Mouse (Mus musculus): ENCODE measurements at regions not wholly inside any gene's neighbourhood (a gene's known extent, or its start where the extent isn't known, plus 50 kb on each side); places are given as distances from the start of the nearest gene placed in this dataset.
A peak's percentile ranks its signal among the peaks of the same experiment; 100 is the strongest.

GRCm38 (mm10) chr10:43710886-43711256, 132.8 kb downstream of the Cd24a start:
- no peak for TF ChIP-seq POLR2A (IDR thresholded peaks at IDR 0.05; ENCODE audit: borderline replicate concordance, control insufficient read depth, low read depth, low read length)
- no peak for TF ChIP-seq CTCF (IDR thresholded peaks at IDR 0.05; ENCODE audit: control insufficient read depth, insufficient read depth, low read length)
- peaks cover 3% of the 10 kb centered on the region for H3K4me1 ChIP-seq (ENCODE audit: control insufficient read depth, insufficient read depth, low read length)
- 61% methylated on average over 2 of the region's 2 CpGs for WGBS
- no peak overlapping the region for H3K4me3 ChIP-seq (replicated peaks; ENCODE audit: control insufficient read depth, low read depth, low read length)
- no peak overlapping the region for H3K27ac ChIP-seq (ENCODE audit: control insufficient read depth, insufficient read depth, low read depth, low read length, poor library complexity)

- Histone ChIP-seq H3K4me1 (ENCODE audit: control insufficient read depth, insufficient read depth, low read length) (no peaks in the 10 kb centered on the region; the same call in 1 of the 2 replicates), H3K27ac (ENCODE audit: control insufficient read depth, insufficient read depth, low read depth, low read length, poor library complexity) (no peak overlapping the region), H3K4me3 (replicated peaks; ENCODE audit: control insufficient read depth, low read depth, low read length) (no peak overlapping the region)
- TF ChIP-seq POLR2A (IDR thresholded peaks at IDR 0.05; ENCODE audit: borderline replicate concordance, control insufficient read depth, low read depth, low read length) (no peak), CTCF (IDR thresholded peaks at IDR 0.05; ENCODE audit: control insufficient read depth, insufficient read depth, low read length) (no peak)
These were observed 134.6 kb downstream of the Cd24a start for GRCm38 (mm10) chr10:43712657-43713056.

GRCm38 (mm10) chr10:43718768-43719167, 140.7 kb downstream of the Cd24a start:
- no peak overlapping the region for H3K4me3 ChIP-seq (replicated peaks; ENCODE audit: control insufficient read depth, low read depth, low read length)
- 76% methylated on average over 13 of the region's 13 CpGs for WGBS
- TF ChIP-seq POLR2A (IDR thresholded peaks at IDR 0.05; ENCODE audit: borderline replicate concordance, control insufficient read depth, low read depth, low read length) = no peak
- no peak for TF ChIP-seq CTCF (IDR thresholded peaks at IDR 0.05; ENCODE audit: control insufficient read depth, insufficient read depth, low read length)
- H3K4me1 ChIP-seq (ENCODE audit: control insufficient read depth, insufficient read depth, low read length) = peaks cover 3% of the 10 kb centered on the region
- H3K27ac ChIP-seq (ENCODE audit: control insufficient read depth, insufficient read depth, low read depth, low read length, poor library complexity) = no peak overlapping the region

- no peak overlapping the region for H3K27ac ChIP-seq (ENCODE audit: control insufficient read depth, insufficient read depth, low read depth, low read length, poor library complexity)
- no peak for TF ChIP-seq CTCF (IDR thresholded peaks at IDR 0.05; ENCODE audit: control insufficient read depth, insufficient read depth, low read length)
- no peak for TF ChIP-seq POLR2A (IDR thresholded peaks at IDR 0.05; ENCODE audit: borderline replicate concordance, control insufficient read depth, low read depth, low read length)
- WGBS = 91% methylated on average over 4 of the region's 4 CpGs
These were observed 143.3 kb downstream of the Cd24a start for GRCm38 (mm10) chr10:43721356-43721755.

GRCm38 (mm10) chr10:43722164-43722563, 144.1 kb downstream of the Cd24a start:
- TF ChIP-seq POLR2A (IDR thresholded peaks at IDR 0.05; ENCODE audit: borderline replicate concordance, control insufficient read depth, low read depth, low read length) (no peak), CTCF (IDR thresholded peaks at IDR 0.05; ENCODE audit: control insufficient read depth, insufficient read depth, low read length) (no peak)
- no peak overlapping the region for H3K27ac ChIP-seq (ENCODE audit: control insufficient read depth, insufficient read depth, low read depth, low read length, poor library complexity)
- H3K4me1 ChIP-seq (ENCODE audit: control insufficient read depth, insufficient read depth, low read length) = peaks cover 3% of the 10 kb centered on the region
- H3K4me3 ChIP-seq (replicated peaks; ENCODE audit: control insufficient read depth, low read depth, low read length) = no peak overlapping the region
- 10% methylated on average over 3 of the region's 3 CpGs for WGBS

More at GRCm38 (mm10) chr10:43721356-43721755, 143.3 kb downstream of the Cd24a start:
- peaks cover 3% of the 10 kb centered on the region for H3K4me1 ChIP-seq (ENCODE audit: control insufficient read depth, insufficient read depth, low read length)
- no peak overlapping the region for H3K4me3 ChIP-seq (replicated peaks; ENCODE audit: control insufficient read depth, low read depth, low read length)

GRCm38 (mm10) chr10:43722711-43723614, 144.9 kb downstream of the Cd24a start:
- H3K4me1 ChIP-seq (ENCODE audit: control insufficient read depth, insufficient read depth, low read length) = peaks cover 3% of the 10 kb centered on the region
- peak overlapping the region; percentile 6; the same call in 1 of the 2 replicates for H3K27ac ChIP-seq (ENCODE audit: control insufficient read depth, insufficient read depth, low read depth, low read length, poor library complexity)
- no peak for TF ChIP-seq POLR2A (IDR thresholded peaks at IDR 0.05; ENCODE audit: borderline replicate concordance, control insufficient read depth, low read depth, low read length)
- TF ChIP-seq CTCF (IDR thresholded peaks at IDR 0.05; ENCODE audit: control insufficient read depth, insufficient read depth, low read length) = no peak
- peak overlapping the region; percentile 38 for H3K4me3 ChIP-seq (replicated peaks; ENCODE audit: control insufficient read depth, low read depth, low read length)
- 11% methylated on average over 23 of the region's 23 CpGs for WGBS

- no peak for TF ChIP-seq POLR2A (IDR thresholded peaks at IDR 0.05; ENCODE audit: borderline replicate concordance, control insufficient read depth, low read depth, low read length)
- TF ChIP-seq CTCF (IDR thresholded peaks at IDR 0.05; ENCODE audit: control insufficient read depth, insufficient read depth, low read length) = no peak
- Histone ChIP-seq H3K4me1 (ENCODE audit: control insufficient read depth, insufficient read depth, low read length) (peaks cover 3% of the 10 kb centered on the region), H3K4me3 (replicated peaks; ENCODE audit: control insufficient read depth, low read depth, low read length) (peak overlapping the region; percentile 38), H3K27ac (ENCODE audit: control insufficient read depth, insufficient read depth, low read depth, low read length, poor library complexity) (peak overlapping the region; percentile 6; the same call in 1 of the 2 replicates)
- WGBS = 20% methylated on average over 12 of the region's 12 CpGs
These were observed 145.5 kb downstream of the Cd24a start for GRCm38 (mm10) chr10:43723615-43723937.

- WGBS = 8% methylated on average over 6 of the region's 6 CpGs
- H3K4me1 ChIP-seq (ENCODE audit: control insufficient read depth, insufficient read depth, low read length) = peaks cover 4% of the 10 kb centered on the region
- H3K4me3 ChIP-seq (replicated peaks; ENCODE audit: control insufficient read depth, low read depth, low read length) = no peak overlapping the region
- H3K27ac ChIP-seq (ENCODE audit: control insufficient read depth, insufficient read depth, low read depth, low read length, poor library complexity) = no peak overlapping the region; the same call in 1 of the 2 replicates
- no peak for TF ChIP-seq POLR2A (IDR thresholded peaks at IDR 0.05; ENCODE audit: borderline replicate concordance, control insufficient read depth, low read depth, low read length)
- no peak for TF ChIP-seq CTCF (IDR thresholded peaks at IDR 0.05; ENCODE audit: control insufficient read depth, insufficient read depth, low read length)
These were observed 149.7 kb downstream of the Cd24a start for GRCm38 (mm10) chr10:43727746-43728145.

Measured in bone marrow, adult 2 months (tissue).